Mouse (Mus musculus): ENCODE measurements around the gene Cops6. TPM values are rescaled to one million over a fixed set of nuclear protein-coding genes. Genes with fewer than 3 reads are reported as not detected.

Cops6 gene
- polyA plus RNA-seq, 1 experiment from 2014 or later, result 310 TPM

GRCm38 (mm10) chr5:138194755-138195345, 34.0 kb downstream of the Cops6 start:
- Histone ChIP-seq H3K4me3 (peak overlapping the region; percentile 73), H3K27me3 (replicated peaks) (no peaks in the 10 kb centered on the region), H3K27ac (peak overlapping the region; percentile 92), H3K9me3 (no peaks in the 10 kb centered on the region), H3K36me3 (replicated peaks) (peaks cover 12% of the 10 kb centered on the region), H3K9ac (peak overlapping the region; percentile 86), H3K4me1 (peaks cover 21% of the 10 kb centered on the region), H3K4me2 (peak overlapping the region; percentile 66)
- WGBS, result 1% methylated on average over 29 of the region's 29 CpGs
- peak; percentile 72 for ATAC-seq (replicated peaks)

GRCm38 (mm10) chr5:138195463-138195862, 34.6 kb downstream of the Cops6 start:
- peak overlapping the region; percentile 92 for H3K27ac ChIP-seq
- no peaks in the 10 kb centered on the region for H3K27me3 ChIP-seq (replicated peaks)
- H3K4me1 ChIP-seq, result peaks cover 21% of the 10 kb centered on the region
- no peaks in the 10 kb centered on the region for H3K9me3 ChIP-seq
- H3K36me3 ChIP-seq (replicated peaks), result peaks cover 12% of the 10 kb centered on the region
- no peak for ATAC-seq (replicated peaks)
- WGBS, result 70% methylated on average over 7 of the region's 7 CpGs
- peak overlapping the region; percentile 66 for H3K4me2 ChIP-seq
- peak overlapping the region; percentile 73 for H3K4me3 ChIP-seq
- H3K9ac ChIP-seq, result peak overlapping the region; percentile 86

GRCm38 (mm10) chr5:138199576-138199975, 38.7 kb downstream of the Cops6 start:
- Histone ChIP-seq H3K9me3 (no peaks in the 10 kb centered on the region; the same call in 1 of the 2 replicates), H3K27ac (no peak overlapping the region), H3K4me2 (no peak overlapping the region), H3K36me3 (replicated peaks) (no peaks in the 10 kb centered on the region), H3K4me3 (no peak overlapping the region), H3K27me3 (replicated peaks) (no peaks in the 10 kb centered on the region), H3K4me1 (peaks cover 13% of the 10 kb centered on the region), H3K9ac (no peak overlapping the region)
- ATAC-seq (replicated peaks), result no peak
- WGBS, result 5% methylated on average over 1 of the region's 1 CpGs

DNA sequence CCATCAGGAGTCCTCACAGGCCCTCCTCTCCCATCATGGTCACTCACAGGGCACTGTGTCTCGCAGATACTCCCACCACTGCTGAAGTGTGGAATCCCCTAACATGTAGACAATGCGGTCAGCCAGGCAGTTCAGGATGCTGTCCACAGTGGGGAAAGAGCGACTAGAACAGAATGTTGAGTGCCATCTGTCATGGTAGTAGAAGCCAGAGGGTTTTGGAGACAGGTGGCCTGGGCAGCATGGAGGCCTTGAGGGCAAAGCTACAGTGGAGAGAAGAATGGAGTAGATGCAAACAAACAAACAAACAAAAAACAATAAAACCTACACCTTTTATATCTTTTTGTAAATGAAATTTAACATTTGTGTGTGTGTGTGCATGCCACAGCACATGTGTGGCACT, 41.2 kb downstream of the Cops6 start:
- Histone ChIP-seq H3K4me2 (no peak overlapping the region), H3K9me3 (no peaks in the 10 kb centered on the region; the same call in 1 of the 2 replicates), H3K4me1 (no peaks in the 10 kb centered on the region)

DNA sequence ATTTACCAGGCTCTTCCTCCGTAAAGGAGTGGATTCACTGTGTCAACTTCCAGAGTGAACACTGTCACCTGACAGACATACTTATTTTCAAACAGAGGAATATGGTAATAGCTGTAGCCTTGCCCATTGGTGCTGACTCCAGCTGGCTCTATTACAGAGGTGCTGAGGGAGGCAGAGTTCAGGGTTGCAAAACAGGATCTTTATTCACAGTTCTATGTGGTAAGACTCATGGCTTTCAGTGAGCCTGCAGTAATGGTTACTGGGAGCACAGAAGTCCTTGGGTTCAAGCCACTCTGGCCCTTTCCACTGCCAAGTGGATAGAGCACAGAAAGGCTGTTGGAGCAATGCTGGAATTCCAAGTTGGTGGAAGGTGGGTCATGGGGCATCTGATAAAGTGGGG, 46.4 kb downstream of the Cops6 start:
- Histone ChIP-seq H3K27me3 (replicated peaks) (no peaks in the 10 kb centered on the region), H3K4me2 (no peak overlapping the region), H3K27ac (no peak overlapping the region), H3K36me3 (replicated peaks) (no peaks in the 10 kb centered on the region), H3K9me3 (no peaks in the 10 kb centered on the region; the same call in 1 of the 2 replicates), H3K4me3 (no peak overlapping the region), H3K4me1 (no peaks in the 10 kb centered on the region), H3K9ac (no peak overlapping the region)
- WGBS, result 79% methylated on average over 1 of the region's 1 CpGs
- no peak for ATAC-seq (replicated peaks)

More for the DNA sequence above, 41.2 kb downstream of the Cops6 start:
- Histone ChIP-seq H3K27me3 (replicated peaks) (no peaks in the 10 kb centered on the region), H3K4me3 (no peak overlapping the region), H3K36me3 (replicated peaks) (no peaks in the 10 kb centered on the region), H3K9ac (no peak overlapping the region), H3K27ac (no peak overlapping the region)
- 78% methylated on average over 3 of the region's 3 CpGs for WGBS
- ATAC-seq (replicated peaks), result no peak

GRCm38 (mm10) chr5:138207873-138208272, 47.0 kb downstream of the Cops6 start:
- no peak for ATAC-seq (replicated peaks)
- Histone ChIP-seq H3K27me3 (replicated peaks) (no peaks in the 10 kb centered on the region), H3K4me3 (no peak overlapping the region), H3K4me1 (no peaks in the 10 kb centered on the region), H3K9me3 (no peaks in the 10 kb centered on the region; the same call in 1 of the 2 replicates), H3K9ac (no peak overlapping the region), H3K36me3 (replicated peaks) (no peaks in the 10 kb centered on the region), H3K4me2 (no peak overlapping the region), H3K27ac (no peak overlapping the region)
- WGBS, result 87% methylated on average over 4 of the region's 4 CpGs

MicroRNAs within 50 kb of the gene (microRNA counts, 519-probe panel; counts per million panel counts)
- microRNA mmu-miR-106b (3,724 counts per million, percentile 84 among the panel's probes with 10 or more counts), microRNA mmu-miR-25 (4,543 counts per million, percentile 95 among the panel's probes with 10 or more counts), microRNA mmu-miR-93 (3,823 counts per million, percentile 85 among the panel's probes with 10 or more counts)

Small RNA genes lying within 50 kb of the gene (microRNA-seq; reads per million reads assigned to microRNA genes)
- gene Mir106b, result 7,594 reads per million, percentile 94 among the genes with 10 or more reads in this experiment
- gene Mir25, result 387 reads per million, percentile 68 among the genes with 10 or more reads in this experiment
- 14,006 reads per million, percentile 97 among the genes with 10 or more reads in this experiment for gene Mir93

Other genes starting within 250 kb of the Cops6 start
- gene Cyp3a13, start 239.5 kb upstream of the Cops6 start, polyA plus RNA-seq (2015; fragmentation: Nextera tagmentation; extraction: Ambion mirVana), result not detected in 2 replicates
- gene Gjc3, start 198.0 kb upstream of the Cops6 start, polyA plus RNA-seq (2015; fragmentation: Nextera tagmentation; extraction: Ambion mirVana), result 0.31 and 0.43 TPM in 2 replicates
- gene Azgp1, start 179.6 kb upstream of the Cops6 start, polyA plus RNA-seq (2015; fragmentation: Nextera tagmentation; extraction: Ambion mirVana), result not detected in 2 replicates
- not detected in 2 replicates for gene Smok3a, start 139.8 kb upstream of the Cops6 start, polyA plus RNA-seq (2015; fragmentation: Nextera tagmentation; extraction: Ambion mirVana)
- gene Smok3b, start 139.6 kb upstream of the Cops6 start, polyA plus RNA-seq (2015; fragmentation: Nextera tagmentation; extraction: Ambion mirVana), result not detected in 2 replicates
- gene Smok3c, start 107.9 kb upstream of the Cops6 start, polyA plus RNA-seq (2015; fragmentation: Nextera tagmentation; extraction: Ambion mirVana), result not detected in 2 replicates
- 24.5 and 25.8 TPM in 2 replicates for gene Zkscan1, start 76.0 kb upstream of the Cops6 start, polyA plus RNA-seq (2015; fragmentation: Nextera tagmentation; extraction: Ambion mirVana)
- 104 and 111 TPM in 2 replicates for gene Zscan21, start 44.2 kb upstream of the Cops6 start, polyA plus RNA-seq (2015; fragmentation: Nextera tagmentation; extraction: Ambion mirVana)
- gene Zfp113, start 5.3 kb upstream of the Cops6 start, polyA plus RNA-seq (2015; fragmentation: Nextera tagmentation; extraction: Ambion mirVana), result 31.6 and 33.7 TPM in 2 replicates
- 28.5 and 30.5 TPM in 2 replicates for gene Ap4m1, start 10.9 kb downstream of the Cops6 start, polyA plus RNA-seq (2015; fragmentation: Nextera tagmentation; extraction: Ambion mirVana)
- gene Mcm7, start 11.4 kb downstream of the Cops6 start, polyA plus RNA-seq (2015; fragmentation: Nextera tagmentation; extraction: Ambion mirVana), result 93.3 and 95.3 TPM in 2 replicates
- 83.6 and 86.5 TPM in 2 replicates for gene Taf6, start 26.4 kb downstream of the Cops6 start, polyA plus RNA-seq (2015; fragmentation: Nextera tagmentation; extraction: Ambion mirVana)
- gene Cnpy4, start 26.4 kb downstream of the Cops6 start, polyA plus RNA-seq (2015; fragmentation: Nextera tagmentation; extraction: Ambion mirVana), result 33.3 and 35.5 TPM in 2 replicates
- 15.1 and 18.5 TPM in 2 replicates for gene Mblac1, start 33.2 kb downstream of the Cops6 start, polyA plus RNA-seq (2015; fragmentation: Nextera tagmentation; extraction: Ambion mirVana)
- gene Nxpe5, start 64.8 kb downstream of the Cops6 start, polyA plus RNA-seq (2015; fragmentation: Nextera tagmentation; extraction: Ambion mirVana), result 0.06 TPM in 1 of 2 replicates, not detected in the other
- 96.4 and 108 TPM in 2 replicates for gene Lamtor4, start 94.4 kb downstream of the Cops6 start, polyA plus RNA-seq (2015; fragmentation: Nextera tagmentation; extraction: Ambion mirVana)
- 19.5 and 20.8 TPM in 2 replicates for gene BC037034, start 103.0 kb downstream of the Cops6 start, polyA plus RNA-seq (2015; fragmentation: Nextera tagmentation; extraction: Ambion mirVana)
- 2.1 and 2.9 TPM in 2 replicates for gene Gal3st4, start 111.8 kb downstream of the Cops6 start, polyA plus RNA-seq (2015; fragmentation: Nextera tagmentation; extraction: Ambion mirVana)
- gene Gm43720, start 118.9 kb downstream of the Cops6 start, polyA plus RNA-seq (2015; fragmentation: Nextera tagmentation; extraction: Ambion mirVana), result 0.04 and 0.09 TPM in 2 replicates
- 218 and 231 TPM in 2 replicates for gene Gpc2, start 118.9 kb downstream of the Cops6 start, polyA plus RNA-seq (2015; fragmentation: Nextera tagmentation; extraction: Ambion mirVana)
- gene Stag3, start 119.2 kb downstream of the Cops6 start, polyA plus RNA-seq (2015; fragmentation: Nextera tagmentation; extraction: Ambion mirVana), result 8.3 and 9.7 TPM in 2 replicates
- gene Pvrig, start 180.9 kb downstream of the Cops6 start, polyA plus RNA-seq (2015; fragmentation: Nextera tagmentation; extraction: Ambion mirVana), result 0.22 TPM in 1 of 2 replicates, not detected in the other